In the genomic region with DNA sequence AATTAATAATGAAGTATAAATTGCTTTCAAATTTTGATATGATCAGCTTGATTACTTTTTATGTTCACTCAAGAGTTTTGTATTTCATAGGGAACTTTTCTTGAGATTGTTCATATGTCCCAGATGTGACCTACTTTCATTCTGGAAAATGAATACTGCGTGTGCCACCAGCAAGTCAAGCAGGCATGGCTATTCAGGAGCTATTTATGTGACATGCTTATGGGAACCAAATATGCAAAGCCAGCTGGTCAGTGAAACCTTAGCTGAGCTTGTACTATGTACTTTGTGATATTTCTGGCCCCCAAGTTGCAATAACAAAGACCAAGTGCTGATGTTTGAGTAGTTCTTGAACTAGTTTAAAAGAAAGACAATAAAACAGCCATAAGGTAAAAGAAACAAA, we compare ENCODE assay signal across 13 mouse cellular contexts.
"Had no signal": no experiment of that assay in that cellular context is flagged by ENCODE, and none has a peak within 500 bp of the region (broad histone marks: within the 10 kb centered on the region; RNA-seq: fewer than 3 reads in every experiment).

No protein-coding gene starts in this region.

- DNase-seq: kidney, adult 18-20 months; kidney, adult 9 months; kidney, postnatal 14 days; kidney, postnatal 4 days; layer of hippocampus, adult 9-11 months; liver; lung, adult 18-20 months; lung, postnatal 10 days; lung, postnatal 36 days; right cerebral cortex, postnatal 25 days; thymus, adult 2 months; thymus, postnatal 14 days; thymus, postnatal 4 days had no signal
